Mouse (Mus musculus) urinary bladder, postnatal 4 days (tissue): ENCODE results near the gene Lysmd4.
"Not testable (repeated sequence)": the region's sequence is repeated elsewhere in the genome, so short reads cannot be mapped to it uniquely, and the experiment has no call there.

ENCODE experiments used
- DNase-seq, 2 experiments: peaks; one replicate each; pipeline ENCODE4 v3.0.0; 2021 to 2022; ENCODE audit warnings: low spot score in 2 of 2

Lysmd4 gene

GRCm38 (mm10) chr7:67230640-67231140 is 8.3 kb downstream of the Lysmd4 start:
- DNase-seq = peak in 1 of 2 experiments; percentile 33

- peak in 1 of 2 experiments; percentile 52 for DNase-seq
Measured at GRCm38 (mm10) chr7:67232504-67232903, 10.2 kb downstream of the Lysmd4 start.

GRCm38 (mm10) chr7:67234797-67235196 is 12.5 kb downstream of the Lysmd4 start:
- DNase-seq = peak in 1 of 2 experiments; percentile 56

GRCm38 (mm10) chr7:67236351-67236750 is 14.0 kb downstream of the Lysmd4 start:
- DNase-seq = peak in 1 of 2 experiments; percentile 16

- DNase-seq = peak in 1 of 2 experiments; percentile 38
Measured at GRCm38 (mm10) chr7:67237752-67238151, 15.4 kb downstream of the Lysmd4 start.

- DNase-seq = peak in 1 of 2 experiments; percentile 13
Measured at GRCm38 (mm10) chr7:67241969-67242368, 19.6 kb downstream of the Lysmd4 start.

- peak in 1 of 2 experiments; percentile 34 for DNase-seq
Measured at GRCm38 (mm10) chr7:67243121-67243893, 21.0 kb downstream of the Lysmd4 start.

- no peak for DNase-seq
Measured at GRCm38 (mm10) chr7:67243894-67244282, 21.5 kb downstream of the Lysmd4 start.

- DNase-seq = no peak
Measured at GRCm38 (mm10) chr7:67245255-67245654, 22.9 kb downstream of the Lysmd4 start.

- no peak for DNase-seq
Measured at GRCm38 (mm10) chr7:67246067-67246466, 23.7 kb downstream of the Lysmd4 start.

- DNase-seq = peak; percentile 36 to 62
Measured at GRCm38 (mm10) chr7:67259828-67260563, 37.7 kb downstream of the Lysmd4 start.

- not testable (repeated sequence) for DNase-seq
Measured at GRCm38 (mm10) chr7:67270447-67270846, 48.1 kb downstream of the Lysmd4 start.

GRCm38 (mm10) chr7:67283581-67283980 is 61.2 kb downstream of the Lysmd4 start:
- no peak for DNase-seq

GRCm38 (mm10) chr7:67287456-67287855 is 65.1 kb downstream of the Lysmd4 start:
- DNase-seq = no peak

GRCm38 (mm10) chr7:67291356-67291755 is 69.0 kb downstream of the Lysmd4 start:
- no peak for DNase-seq

- DNase-seq = no peak
Measured at GRCm38 (mm10) chr7:67296419-67296818, 74.1 kb downstream of the Lysmd4 start.

GRCm38 (mm10) chr7:67304937-67305336 is 82.6 kb downstream of the Lysmd4 start:
- no peak for DNase-seq

GRCm38 (mm10) chr7:67307078-67307477 is 84.7 kb downstream of the Lysmd4 start:
- no peak for DNase-seq

- DNase-seq = no peak
Measured at GRCm38 (mm10) chr7:67308102-67308501, 85.8 kb downstream of the Lysmd4 start.

- no peak for DNase-seq
Measured at GRCm38 (mm10) chr7:67310151-67310550, 87.8 kb downstream of the Lysmd4 start.

- no peak for DNase-seq
Measured at GRCm38 (mm10) chr7:67313200-67313599, 90.9 kb downstream of the Lysmd4 start.

- DNase-seq = no peak
Measured at GRCm38 (mm10) chr7:67318697-67319096, 96.4 kb downstream of the Lysmd4 start.

- DNase-seq = no peak
Measured at GRCm38 (mm10) chr7:67320359-67320758, 98.0 kb downstream of the Lysmd4 start.
